Mouse (Mus musculus) embryonic facial prominence, embryonic 12.5 days (tissue): ENCODE results near the gene Mast4. TPM values are rescaled to one million over a fixed set of nuclear protein-coding genes. Genes with fewer than 3 reads are reported as not detected.

Experiments
- ATAC-seq: fragments of 200-750 bp; cut with Nextera tagmentation; 2 replicates; pipeline ENCODE4 v1.8.0; 2017; ENCODE audit not compliant: insufficient number of reproducible peaks, insufficient read depth, low FRiP score, low TSS enrichment
- H3K27ac ChIP-seq: fragments of 300-500 bp; sonication (generic); 2 replicates; pipeline ENCODE4 v1.5.1; 2016; ENCODE audit warnings: mild to moderate bottlenecking
- H3K27me3 ChIP-seq: fragments of 300-500 bp; sonication (generic); 2 replicates; pipeline ENCODE4 v1.6.1; 2016; ENCODE audit warnings: mild to moderate bottlenecking, moderate library complexity
- H3K36me3 ChIP-seq: fragments of 300-500 bp; sonication (generic); 2 replicates; pipeline ENCODE4 v1.6.1; 2016; ENCODE audit warnings: mild to moderate bottlenecking
- H3K4me1 ChIP-seq: fragments of 300-500 bp; sonication (generic); 2 replicates; pipeline ENCODE4 v1.6.1; 2016
- H3K4me2 ChIP-seq: fragments of 300-500 bp; sonication (generic); replicated peaks from 2 replicates; pipeline ENCODE4 v1.6.1; 2016; ENCODE audit warnings: mild to moderate bottlenecking, moderate library complexity
- H3K4me3 ChIP-seq: fragments of 300-500 bp; sonication (generic); 2 replicates; pipeline ENCODE4 v1.5.1; 2016; ENCODE audit warnings: mild to moderate bottlenecking
- H3K9ac ChIP-seq: fragments of 300-500 bp; sonication (generic); 2 replicates; pipeline ENCODE4 v1.6.1; 2016; ENCODE audit warnings: mild to moderate bottlenecking, moderate library complexity
- H3K9me3 ChIP-seq: fragments of 300-500 bp; sonication (generic); 2 replicates; pipeline ENCODE4 v1.6.1; 2016; ENCODE audit warnings: mild to moderate bottlenecking, moderate library complexity
- WGBS: fragments of 180-500 bp; shearing (Covaris S2); methylation state at CpG from one replicate; pipeline ENCODE4 v1.1.7; 2016; 5-methylcytosine and 5-hydroxymethylcytosine counted together
- polyA plus RNA-seq: library from polyadenylated mRNA; unstranded; fragments of >200 nt; fragmentation: Nextera tagmentation; extraction: Ambion mirVana; gene quantifications from 2 replicates; pipeline ENCODE4 v1.2.1, GENCODE M21; 2016

Mast4 gene
- polyA plus RNA-seq, 1 experiment from 2014 or later, result 28.5 TPM

GRCm38 (mm10) chr13:102846473-102846872 is 487.8 kb downstream of the Mast4 start:
- no peaks in the 10 kb centered on the region for H3K27me3 ChIP-seq
- H3K4me2 ChIP-seq, result no peak overlapping the region
- no peak overlapping the region for H3K27ac ChIP-seq
- ATAC-seq, result no peak
- H3K36me3 ChIP-seq, result no peaks in the 10 kb centered on the region
- WGBS, result 72% methylated on average over 4 of the region's 4 CpGs
- H3K4me1 ChIP-seq, result peaks cover 12% of the 10 kb centered on the region; the same call in 1 of the 2 replicates
- H3K4me3 ChIP-seq, result no peak overlapping the region
- H3K9ac ChIP-seq, result no peak overlapping the region
- no peaks in the 10 kb centered on the region for H3K9me3 ChIP-seq

DNA sequence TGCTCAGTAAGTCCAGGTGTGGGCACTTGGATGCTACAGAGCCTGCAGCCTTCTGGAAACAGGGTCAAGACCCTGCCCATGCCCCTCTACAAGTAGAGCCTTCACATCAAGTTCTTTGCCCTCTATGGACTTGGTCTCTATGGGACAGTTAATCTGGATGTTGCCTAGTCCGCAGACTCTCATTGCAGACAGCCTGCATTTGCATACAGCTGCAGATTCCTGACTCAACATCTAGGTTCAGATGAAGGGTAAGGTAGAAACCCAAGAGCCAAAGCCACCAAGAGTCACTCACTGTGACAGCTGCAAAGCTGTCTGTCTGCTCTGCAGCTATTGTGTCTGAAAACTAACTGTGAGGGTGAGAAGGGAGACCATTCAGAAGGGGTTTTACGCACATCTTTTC is 491.6 kb downstream of the Mast4 start:
- Histone ChIP-seq H3K9ac (no peak overlapping the region), H3K27ac (no peak overlapping the region), H3K4me1 (peaks cover 18% of the 10 kb centered on the region; the same call in 1 of the 2 replicates), H3K9me3 (no peaks in the 10 kb centered on the region), H3K4me3 (no peak overlapping the region), H3K36me3 (no peaks in the 10 kb centered on the region), H3K27me3 (no peaks in the 10 kb centered on the region), H3K4me2 (no peak overlapping the region)
- no peak for ATAC-seq
- WGBS, result 78% methylated on average over 2 of the region's 2 CpGs

GRCm38 (mm10) chr13:102842237-102842636 is 492.1 kb downstream of the Mast4 start:
- no peak overlapping the region for H3K9ac ChIP-seq
- no peak overlapping the region for H3K27ac ChIP-seq

GRCm38 (mm10) chr13:102839741-102840482 is 494.4 kb downstream of the Mast4 start:
- ATAC-seq, result no peak
- H3K4me2 ChIP-seq, result no peak overlapping the region
- WGBS, result 48% methylated on average over 7 of the region's 7 CpGs
- no peak overlapping the region for H3K9ac ChIP-seq
- no peak overlapping the region for H3K27ac ChIP-seq
- H3K27me3 ChIP-seq, result no peaks in the 10 kb centered on the region
- H3K9me3 ChIP-seq, result no peaks in the 10 kb centered on the region
- H3K36me3 ChIP-seq, result no peaks in the 10 kb centered on the region
- H3K4me1 ChIP-seq, result peaks cover 12% of the 10 kb centered on the region; the same call in 1 of the 2 replicates
- H3K4me3 ChIP-seq, result no peak overlapping the region

More at GRCm38 (mm10) chr13:102842237-102842636, 492.1 kb downstream of the Mast4 start:
- Histone ChIP-seq H3K4me2 (no peak overlapping the region), H3K9me3 (no peaks in the 10 kb centered on the region), H3K27me3 (no peaks in the 10 kb centered on the region), H3K4me1 (peaks cover 18% of the 10 kb centered on the region; the same call in 1 of the 2 replicates), H3K36me3 (no peaks in the 10 kb centered on the region), H3K4me3 (no peak overlapping the region)
- no peak for ATAC-seq
- WGBS, result 64% methylated on average over 8 of the region's 8 CpGs

DNA sequence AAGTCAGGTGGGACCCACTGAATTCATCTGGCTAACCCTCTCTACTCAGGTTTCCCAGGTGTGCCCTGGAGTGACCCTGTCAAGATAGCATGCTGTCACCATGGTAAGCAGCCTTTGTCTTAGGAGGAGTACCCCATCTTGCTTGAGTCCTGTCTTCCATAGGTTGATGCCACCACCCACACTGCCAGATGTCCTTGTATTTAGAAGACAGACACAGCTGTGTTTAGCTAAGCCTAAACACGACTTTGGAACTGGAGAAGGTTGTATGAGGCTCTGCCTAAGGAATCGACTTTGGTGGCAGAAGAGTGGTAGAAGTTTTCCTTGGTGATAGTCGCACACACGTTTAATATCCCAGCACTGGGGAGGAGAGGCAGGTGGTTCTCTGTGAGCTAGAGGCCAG is 496.9 kb downstream of the Mast4 start:
- ATAC-seq, result no peak
- Histone ChIP-seq H3K27me3 (no peaks in the 10 kb centered on the region), H3K27ac (no peak overlapping the region), H3K9me3 (no peaks in the 10 kb centered on the region), H3K4me3 (no peak overlapping the region), H3K36me3 (no peaks in the 10 kb centered on the region), H3K4me2 (no peak overlapping the region), H3K9ac (no peak overlapping the region), H3K4me1 (peaks cover 8% of the 10 kb centered on the region; the same call in 1 of the 2 replicates)
- 73% methylated on average over 4 of the region's 4 CpGs for WGBS

GRCm38 (mm10) chr13:102835336-102835735 is 499.0 kb downstream of the Mast4 start:
- peaks cover 4% of the 10 kb centered on the region; the same call in 1 of the 2 replicates for H3K4me1 ChIP-seq
- no peaks in the 10 kb centered on the region for H3K9me3 ChIP-seq
- no peak overlapping the region for H3K4me2 ChIP-seq
- no peak overlapping the region for H3K9ac ChIP-seq
- no peak for ATAC-seq
- no peaks in the 10 kb centered on the region for H3K36me3 ChIP-seq
- no peaks in the 10 kb centered on the region for H3K27me3 ChIP-seq
- WGBS, result 78% methylated on average over 8 of the region's 8 CpGs
- no peak overlapping the region for H3K27ac ChIP-seq
- H3K4me3 ChIP-seq, result no peak overlapping the region

DNA sequence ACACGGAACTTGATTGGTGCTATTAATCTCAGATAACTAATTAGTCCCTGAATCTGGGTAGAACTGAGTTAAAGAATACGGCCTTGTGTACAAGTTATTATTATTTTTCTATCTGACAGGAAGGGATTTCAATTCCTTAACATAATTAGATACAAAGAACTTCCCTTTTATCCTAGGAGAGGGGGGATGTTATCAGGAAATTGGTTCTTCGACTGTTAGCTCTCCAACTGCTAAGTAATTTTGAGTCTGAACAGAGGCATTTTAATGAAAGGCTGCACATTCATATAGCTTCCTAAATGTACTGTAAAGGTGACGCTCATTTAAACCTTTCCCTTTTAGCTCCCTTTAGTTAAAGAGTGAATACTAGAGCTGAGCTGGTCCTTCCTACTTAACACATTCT is 516.0 kb downstream of the Mast4 start:
- 60% methylated on average over 4 of the region's 4 CpGs for WGBS
- no peak overlapping the region for H3K4me2 ChIP-seq
- no peak overlapping the region for H3K9ac ChIP-seq
- H3K4me1 ChIP-seq, result no peaks in the 10 kb centered on the region; the same call in 1 of the 2 replicates
- no peaks in the 10 kb centered on the region for H3K9me3 ChIP-seq
- no peak overlapping the region for H3K27ac ChIP-seq
- H3K27me3 ChIP-seq, result no peaks in the 10 kb centered on the region
- no peak for ATAC-seq
- H3K36me3 ChIP-seq, result no peaks in the 10 kb centered on the region
- no peak overlapping the region for H3K4me3 ChIP-seq

- H3K9ac ChIP-seq, result no peak overlapping the region
These were observed 517.6 kb downstream of the Mast4 start for GRCm38 (mm10) chr13:102816689-102817088.

GRCm38 (mm10) chr13:102815158-102815557 is 519.1 kb downstream of the Mast4 start:
- WGBS, result 95% methylated on average over 6 of the region's 6 CpGs
- H3K27ac ChIP-seq, result no peak overlapping the region
- no peaks in the 10 kb centered on the region for H3K9me3 ChIP-seq
- no peak overlapping the region for H3K4me2 ChIP-seq
- H3K4me3 ChIP-seq, result no peak overlapping the region
- H3K27me3 ChIP-seq, result no peaks in the 10 kb centered on the region
- peaks cover 7% of the 10 kb centered on the region for H3K4me1 ChIP-seq
- no peaks in the 10 kb centered on the region for H3K36me3 ChIP-seq
- ATAC-seq, result no peak
- H3K9ac ChIP-seq, result no peak overlapping the region

More at GRCm38 (mm10) chr13:102816689-102817088, 517.6 kb downstream of the Mast4 start:
- Histone ChIP-seq H3K27me3 (no peaks in the 10 kb centered on the region), H3K4me1 (no peaks in the 10 kb centered on the region; the same call in 1 of the 2 replicates), H3K36me3 (no peaks in the 10 kb centered on the region), H3K27ac (no peak overlapping the region), H3K4me3 (no peak overlapping the region), H3K4me2 (no peak overlapping the region), H3K9me3 (no peaks in the 10 kb centered on the region)
- no peak for ATAC-seq
- WGBS, result 88% methylated on average over 7 of the region's 7 CpGs

GRCm38 (mm10) chr13:102811129-102811832 is 523.0 kb downstream of the Mast4 start:
- Histone ChIP-seq H3K27ac (no peak overlapping the region), H3K9me3 (no peaks in the 10 kb centered on the region), H3K4me1 (peaks cover 7% of the 10 kb centered on the region), H3K4me3 (peak overlapping the region; percentile 13; the same call in 1 of the 2 replicates), H3K36me3 (no peaks in the 10 kb centered on the region), H3K4me2 (peak overlapping the region; percentile 47), H3K9ac (peak overlapping the region; percentile 7; the same call in 1 of the 2 replicates), H3K27me3 (no peaks in the 10 kb centered on the region)
- 0 out of 2 replicates have a peak, but pooled peaks have one; percentile 74 for ATAC-seq
- WGBS, result 16% methylated on average over 15 of the region's 15 CpGs

DNA sequence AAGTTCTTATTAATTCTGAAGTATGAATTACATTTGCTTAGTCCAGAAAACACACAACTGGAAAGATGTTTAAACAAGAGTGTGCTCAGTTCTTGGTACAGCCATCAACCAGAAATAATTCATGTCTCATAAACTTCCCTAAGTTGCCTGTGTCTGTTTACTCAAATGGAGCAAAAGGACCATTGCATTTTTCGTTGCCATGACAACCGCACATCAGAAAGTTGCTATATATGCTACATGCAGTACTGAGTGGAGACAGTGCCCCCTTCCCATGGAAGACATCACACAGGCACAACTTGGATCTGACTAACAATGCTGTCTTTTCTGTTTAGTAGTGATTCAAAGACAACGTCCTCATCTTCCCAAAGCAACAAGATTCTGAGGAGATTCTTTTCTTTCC is 527.6 kb downstream of the Mast4 start:
- no peak overlapping the region for H3K9ac ChIP-seq
- H3K4me1 ChIP-seq, result peaks cover 14% of the 10 kb centered on the region
- 86% methylated on average over 3 of the region's 3 CpGs for WGBS
- no peak overlapping the region for H3K4me2 ChIP-seq
- H3K27ac ChIP-seq, result no peak overlapping the region
- no peaks in the 10 kb centered on the region for H3K27me3 ChIP-seq
- H3K9me3 ChIP-seq, result no peaks in the 10 kb centered on the region
- no peak overlapping the region for H3K4me3 ChIP-seq
- no peak for ATAC-seq
- no peaks in the 10 kb centered on the region for H3K36me3 ChIP-seq

- 77% methylated on average over 6 of the region's 6 CpGs for WGBS
- Histone ChIP-seq H3K4me3 (no peak overlapping the region), H3K4me2 (no peak overlapping the region), H3K9ac (no peak overlapping the region), H3K27ac (no peak overlapping the region), H3K4me1 (peaks cover 7% of the 10 kb centered on the region), H3K36me3 (no peaks in the 10 kb centered on the region), H3K27me3 (no peaks in the 10 kb centered on the region), H3K9me3 (no peaks in the 10 kb centered on the region)
- no peak for ATAC-seq
These were observed 529.1 kb downstream of the Mast4 start for GRCm38 (mm10) chr13:102805190-102805589.
